Mouse (Mus musculus): Measurements from ENCODE around the gene Ptpre.

Ptpre gene

DNA sequence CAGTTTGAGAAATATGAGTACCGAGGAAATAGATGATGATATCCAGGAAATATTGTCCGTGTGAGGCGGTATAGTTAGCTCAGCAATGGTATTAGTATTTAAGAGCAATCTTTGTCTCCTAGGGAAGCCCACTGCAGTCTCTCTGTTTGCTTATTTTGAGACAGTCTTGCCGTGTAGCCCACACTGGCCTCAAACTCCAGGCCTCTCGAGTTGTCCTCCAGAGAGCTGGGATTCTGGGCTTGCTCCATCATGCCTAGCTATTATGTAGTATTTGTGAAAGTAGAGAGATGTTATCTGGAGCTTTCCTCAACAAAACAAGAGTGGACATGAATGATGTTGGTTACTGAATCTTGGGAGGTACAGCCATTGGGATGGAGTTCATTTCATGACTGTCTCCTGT is 197.1 kb downstream of the Ptpre start:
- DNase-seq (ENCODE audit: low spot score) = no peak

DNA sequence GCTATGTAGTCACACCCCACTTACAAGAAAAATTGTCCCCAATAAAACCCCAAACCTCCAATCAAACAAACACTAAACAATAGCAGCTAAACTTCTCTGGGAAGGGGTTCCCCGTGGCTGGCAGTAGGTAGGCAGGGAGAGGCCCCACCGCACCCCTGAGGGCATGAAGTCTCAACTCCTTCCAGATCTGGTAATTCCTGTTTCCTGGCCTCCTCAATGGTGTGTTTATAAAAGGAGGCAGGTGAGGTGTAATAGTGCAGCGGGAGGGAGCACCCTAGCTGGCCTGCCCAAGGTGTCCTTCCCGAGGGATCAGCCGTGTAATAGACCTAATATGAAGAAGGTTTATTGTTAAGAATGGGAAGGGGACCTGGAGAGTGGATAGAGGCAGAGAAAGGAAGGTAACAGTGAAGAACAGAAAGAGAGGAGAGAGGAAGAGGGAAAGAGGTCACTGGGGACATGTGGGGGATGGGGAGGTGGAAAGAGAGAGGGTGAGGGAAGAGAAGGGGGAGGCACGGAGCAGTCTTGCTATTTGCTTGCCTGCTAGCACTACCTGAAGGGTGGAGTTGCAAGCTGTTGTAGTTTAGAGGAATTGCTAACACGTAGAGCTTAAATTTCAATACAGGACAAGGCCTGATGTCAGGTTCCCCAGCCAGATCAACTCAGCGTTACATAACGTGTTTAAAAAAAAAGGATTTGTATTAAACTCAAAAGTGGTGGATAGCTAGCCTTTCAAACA is 197.8 kb downstream of the Ptpre start:
- no peak for DNase-seq (ENCODE audit: low spot score)
